Mouse (Mus musculus): ENCODE measurements around the gene Aldh9a1. TPM values are rescaled to one million over a fixed set of nuclear protein-coding genes. Genes with fewer than 3 reads are reported as not detected.
"Not testable (repeated sequence)": the region's sequence is repeated elsewhere in the genome, so short reads cannot be mapped to it uniquely, and the experiment has no call there.

Aldh9a1 gene
- total RNA-seq (2021), result 10 to 100 TPM; 21.4 to 21.5 TPM

DNA sequence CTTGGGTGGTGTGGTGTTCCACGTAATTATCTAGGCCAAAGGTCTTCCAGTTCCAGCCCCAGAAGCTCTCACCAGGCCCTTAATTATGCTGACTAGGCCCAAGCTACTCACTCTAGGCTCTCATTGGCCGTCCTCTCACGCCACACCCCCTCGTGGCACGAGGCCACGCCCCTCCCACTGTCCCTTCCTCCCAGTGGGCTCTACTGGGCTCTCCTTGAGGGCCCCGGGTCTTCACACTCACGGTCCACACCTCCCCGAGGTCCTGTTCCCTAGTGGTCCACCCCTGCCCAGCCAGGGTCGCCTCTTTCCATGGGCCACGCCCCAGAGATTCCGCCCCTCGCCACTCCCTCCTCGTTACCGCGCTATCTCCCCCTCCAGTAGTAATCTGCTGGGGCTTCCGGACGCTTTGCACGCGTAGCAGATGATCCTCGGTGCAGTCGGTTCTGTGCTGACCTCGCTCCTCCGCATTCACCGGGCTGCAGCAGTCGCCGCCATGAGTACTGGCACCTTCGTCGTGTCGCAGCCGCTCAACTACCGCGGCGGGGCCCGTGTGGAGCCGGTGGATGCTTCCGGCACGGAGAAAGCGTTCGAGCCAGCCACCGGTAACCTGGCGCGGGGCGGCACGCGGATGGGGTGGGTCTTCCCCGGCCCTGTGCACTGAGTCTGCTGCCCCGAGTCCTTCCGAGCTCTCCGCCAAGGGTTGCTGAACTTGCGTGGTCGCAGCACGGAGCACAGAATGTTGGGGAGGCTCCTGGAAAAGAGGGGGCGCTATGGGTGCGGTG is at the start of gene Aldh9a1:
TSS of gene Aldh9a1 (plus strand) at position 177 of the 782 bp plus-strand sequence.
- peak; percentile 78 to 81 for DNase-seq (ENCODE audit: extremely low spot score in 1 of 2, low spot score in 1 of 2)

DNA sequence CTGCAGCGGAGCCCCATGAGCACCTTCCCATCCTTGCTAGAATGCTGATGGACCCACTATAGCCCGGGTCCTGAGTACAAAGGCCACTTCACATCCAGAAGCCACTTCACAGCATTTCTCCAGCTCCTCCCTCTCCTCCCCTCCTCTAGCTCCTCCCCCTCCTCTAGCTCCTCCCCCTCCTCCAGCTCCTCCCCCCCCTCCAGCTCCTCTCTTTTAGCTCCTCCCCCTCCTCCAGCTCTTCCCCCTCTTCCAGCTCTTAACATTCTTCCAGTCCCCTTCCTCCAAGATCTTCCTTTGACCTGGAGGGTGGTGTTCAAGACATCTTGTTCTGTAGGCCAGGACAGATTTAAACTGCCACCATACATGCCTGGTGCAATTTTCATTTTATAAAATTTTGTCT is 49.7 kb upstream of the Aldh9a1 start:
- DNase-seq (ENCODE audit: extremely low spot score in 1 of 2, low spot score in 1 of 2), result no peak

DNA sequence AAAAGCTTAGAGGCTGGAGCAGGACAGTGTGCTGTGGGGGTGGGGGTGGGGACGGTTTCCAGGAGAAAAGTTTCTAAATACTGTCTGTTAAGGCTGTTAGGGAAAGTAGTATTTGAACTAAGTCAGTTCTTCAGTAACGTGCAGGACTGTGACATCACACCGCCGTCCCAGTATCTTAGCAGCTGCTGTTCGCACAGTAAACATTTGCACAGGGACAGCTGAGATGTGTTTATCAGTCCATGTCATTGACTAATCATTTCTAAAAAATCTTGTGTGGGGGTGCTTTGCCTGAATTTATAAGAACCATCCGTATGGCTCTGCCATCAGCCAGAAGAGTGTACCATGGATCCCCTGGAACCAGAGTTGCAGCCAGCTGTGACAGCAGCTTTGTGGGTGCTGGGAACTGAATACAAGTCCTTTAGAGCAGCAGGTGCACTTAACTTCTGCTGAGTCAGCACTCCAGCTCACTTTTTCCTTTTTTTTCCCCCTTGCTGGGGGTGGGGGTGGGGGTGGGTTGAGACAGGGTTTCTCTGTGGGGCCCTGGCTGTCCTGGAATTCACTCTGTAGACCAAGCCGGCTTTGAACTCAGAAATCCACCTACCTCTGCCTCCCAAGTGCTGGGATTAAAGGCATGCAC is 44.2 kb upstream of the Aldh9a1 start:
- DNase-seq (ENCODE audit: extremely low spot score in 1 of 2, low spot score in 1 of 2), result no peak

DNA sequence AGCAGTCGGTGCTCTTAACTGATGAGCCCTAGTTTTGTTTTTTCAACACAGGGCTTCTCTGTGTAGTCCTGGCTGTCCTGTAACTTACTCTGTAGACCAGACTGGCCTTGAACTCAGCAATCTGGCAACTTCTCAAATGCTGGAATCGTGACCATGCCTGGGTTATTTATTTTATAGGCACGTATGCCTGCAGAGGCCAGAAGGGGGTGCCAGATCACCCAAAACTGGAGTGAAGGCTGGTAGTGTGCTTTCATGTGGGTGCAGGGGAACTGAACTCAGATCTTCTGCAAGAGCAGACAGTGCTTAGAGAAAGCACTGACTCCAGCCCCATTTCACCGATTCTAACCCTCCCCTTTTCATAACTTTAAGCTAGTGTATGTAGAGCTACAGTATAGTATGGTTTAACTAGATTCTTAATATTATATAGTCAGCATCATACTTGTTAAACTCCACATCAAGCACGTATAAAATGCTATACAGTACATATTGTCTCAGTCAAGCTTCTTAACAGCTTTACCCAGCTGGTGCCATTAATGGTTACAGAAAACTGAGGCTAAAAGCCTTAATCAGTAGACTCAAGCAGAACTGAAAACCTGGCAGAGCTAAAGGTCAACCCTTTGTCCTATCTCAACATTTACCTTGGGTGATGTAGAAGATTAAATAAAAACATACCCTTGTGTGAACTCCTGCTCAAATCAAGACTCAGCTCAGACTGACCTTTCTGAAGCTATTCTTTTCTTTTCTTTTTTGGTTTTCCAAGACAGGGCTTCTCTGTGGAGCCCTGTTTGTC is 43.1 kb upstream of the Aldh9a1 start:
- DNase-seq (ENCODE audit: extremely low spot score in 1 of 2, low spot score in 1 of 2), result peak in 1 of 2 experiments; percentile 27

DNA sequence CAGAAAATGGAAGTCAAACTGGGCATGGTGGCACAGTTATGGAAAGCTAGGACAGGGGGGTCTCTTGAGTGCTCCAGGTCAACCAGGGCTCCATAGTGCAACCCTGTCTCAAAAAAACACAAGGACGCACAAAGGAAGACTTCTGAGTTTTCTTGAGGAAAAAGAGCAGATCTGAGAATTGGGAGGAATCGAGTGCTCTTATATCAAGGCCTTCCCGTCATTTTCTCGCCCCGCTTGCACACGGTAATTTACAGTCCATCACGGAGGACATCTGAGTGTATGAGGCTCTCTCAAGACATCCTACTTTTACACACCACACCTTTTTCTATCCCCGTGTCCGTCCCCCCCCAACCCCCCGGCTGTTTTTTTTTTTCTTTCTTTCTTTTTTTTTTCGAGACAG is 42.1 kb upstream of the Aldh9a1 start:
- DNase-seq (ENCODE audit: extremely low spot score in 1 of 2, low spot score in 1 of 2), result no peak

DNA sequence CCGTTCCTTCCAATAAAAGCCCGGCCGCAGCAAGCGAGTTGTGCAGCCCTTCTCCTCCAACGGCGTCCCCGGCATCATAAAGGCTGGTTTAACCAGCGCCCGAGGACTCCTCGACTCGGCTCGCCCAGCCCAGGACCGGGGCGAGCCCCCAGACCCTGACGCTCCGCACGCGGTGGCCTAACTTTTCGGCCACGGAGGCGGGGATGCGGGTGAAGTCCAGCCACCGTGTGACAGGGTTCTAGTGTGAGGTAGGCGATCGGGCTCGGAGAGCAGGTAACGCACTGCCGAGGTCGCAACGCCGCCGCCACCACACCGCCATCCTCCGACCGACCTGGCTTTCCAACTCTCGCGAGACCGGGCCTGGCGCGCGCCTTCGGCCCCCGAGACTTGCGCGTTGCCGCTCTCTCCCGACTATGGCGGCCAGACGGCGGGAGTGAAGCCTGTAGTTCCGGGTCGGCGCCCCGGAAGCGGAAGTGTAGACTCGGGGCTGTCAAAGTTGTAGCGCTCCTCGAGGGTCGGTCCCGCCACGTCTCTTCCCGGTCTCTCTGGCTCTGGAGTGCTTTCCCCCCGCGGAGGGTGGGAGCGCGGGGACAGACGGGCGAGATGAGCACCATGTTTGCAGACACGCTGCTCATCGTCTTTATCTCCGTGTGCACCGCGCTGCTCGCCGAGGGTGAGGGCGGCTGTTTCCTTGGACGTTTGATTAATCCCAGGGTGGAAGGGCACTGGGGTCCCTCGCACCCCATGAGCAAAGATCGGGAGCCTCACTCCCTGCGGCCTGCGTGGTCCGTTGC is 41.3 kb upstream of the Aldh9a1 start, which contains the start of gene Tmco1:
TSS of gene Tmco1 (plus strand) at position 118 of the 794 bp plus-strand sequence.
- peak; percentile 97 for DNase-seq (ENCODE audit: extremely low spot score in 1 of 2, low spot score in 1 of 2)

DNA sequence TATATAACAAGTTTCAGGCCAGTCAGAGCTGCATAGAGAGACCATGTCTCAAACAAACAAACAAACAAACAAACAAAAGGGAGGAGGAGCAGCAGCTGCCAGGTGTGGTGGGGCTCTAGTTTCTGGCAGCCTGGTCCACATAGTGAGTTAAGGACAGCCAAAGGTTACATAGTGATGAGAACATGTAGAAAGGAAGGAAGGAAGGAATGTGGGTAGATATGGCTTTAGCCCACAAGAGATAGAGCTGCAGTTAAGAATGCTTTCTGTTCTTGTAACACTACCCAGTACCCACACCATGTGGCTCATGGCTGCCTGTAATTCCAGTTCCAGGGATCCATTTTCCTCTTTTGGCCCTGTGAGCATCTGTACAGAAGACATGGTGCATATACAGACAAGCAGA is 37.4 kb upstream of the Aldh9a1 start:
- DNase-seq (ENCODE audit: extremely low spot score in 1 of 2, low spot score in 1 of 2), result no peak

DNA sequence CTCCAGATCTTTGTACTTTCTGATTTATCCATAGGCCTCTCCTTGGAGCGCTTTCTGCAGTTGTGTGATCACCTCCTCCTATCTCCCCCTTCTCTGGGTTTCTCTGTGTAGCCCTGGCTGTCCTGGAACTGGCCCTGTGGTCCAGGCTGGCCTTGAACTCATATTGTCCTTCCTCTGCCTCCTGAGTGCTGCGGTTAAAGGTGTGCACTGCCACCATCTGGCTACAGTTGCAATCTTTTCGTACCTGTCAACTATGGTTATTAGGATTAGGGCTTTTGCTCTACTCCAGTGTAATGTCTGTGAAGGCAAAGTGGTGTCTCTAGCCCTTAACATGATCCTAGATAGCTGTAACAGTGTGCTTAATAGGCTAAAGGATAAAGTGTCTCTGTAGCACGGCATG is 36.6 kb upstream of the Aldh9a1 start:
- no peak for DNase-seq (ENCODE audit: extremely low spot score in 1 of 2, low spot score in 1 of 2)

DNA sequence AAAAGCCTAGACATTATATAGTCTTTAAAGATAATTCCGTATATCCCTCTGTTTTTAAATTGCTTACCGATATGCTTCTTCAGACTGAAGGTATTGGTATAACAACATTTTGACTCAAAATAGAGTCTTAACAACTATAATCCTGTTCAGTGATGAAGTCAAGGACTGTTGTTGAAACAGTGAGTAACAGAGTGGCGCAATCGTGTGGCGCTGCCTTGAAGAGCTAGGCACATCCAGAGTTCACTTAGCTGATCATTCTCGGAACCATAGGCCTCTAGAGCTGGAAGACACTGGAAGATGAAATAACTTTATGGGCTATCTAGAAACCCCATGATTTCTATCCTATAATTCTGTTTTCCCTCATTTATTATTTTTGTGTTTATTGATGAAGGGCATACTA is 28.1 kb upstream of the Aldh9a1 start:
- DNase-seq (ENCODE audit: extremely low spot score in 1 of 2, low spot score in 1 of 2), result no peak

DNA sequence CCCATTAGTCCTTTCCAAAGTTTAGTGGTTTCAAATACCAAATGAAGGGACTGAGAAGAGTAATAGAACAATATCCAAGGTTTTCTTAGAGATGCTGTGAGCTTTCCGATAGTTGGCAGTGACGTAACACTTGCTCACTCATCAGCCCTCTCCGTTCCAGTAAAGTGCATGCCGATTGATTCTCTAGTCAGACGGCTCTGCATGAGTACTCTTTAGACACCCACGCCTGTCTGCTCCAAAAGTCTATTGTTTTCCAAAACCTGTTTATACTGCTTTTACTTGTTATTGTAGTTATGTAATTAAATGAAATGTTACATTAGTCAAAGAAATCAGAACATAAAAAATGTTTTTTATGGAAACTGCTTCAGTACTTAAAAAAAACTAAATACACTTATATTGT is 21.0 kb upstream of the Aldh9a1 start:
- DNase-seq (ENCODE audit: extremely low spot score in 1 of 2, low spot score in 1 of 2), result no peak

DNA sequence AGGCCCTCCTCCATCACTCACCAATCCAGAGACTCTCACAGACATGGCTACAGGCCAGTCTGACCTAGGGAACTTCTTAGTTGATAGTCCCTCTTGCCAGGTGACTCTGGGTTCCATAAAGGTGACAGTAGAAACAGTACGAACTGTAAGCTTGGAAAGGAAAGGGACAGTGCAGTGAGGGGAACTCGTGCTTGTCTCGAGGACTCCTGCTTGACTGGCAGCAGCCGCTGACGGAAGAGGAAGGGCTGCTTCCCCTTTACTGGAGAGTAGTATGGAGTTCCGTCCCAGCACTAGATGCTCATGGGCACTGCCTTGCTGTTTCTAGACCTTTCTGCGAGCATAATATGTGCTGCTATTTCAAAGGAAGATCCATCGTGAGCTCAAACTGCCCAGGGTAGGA is 18.7 kb upstream of the Aldh9a1 start:
- no peak for DNase-seq (ENCODE audit: extremely low spot score in 1 of 2, low spot score in 1 of 2)

DNA sequence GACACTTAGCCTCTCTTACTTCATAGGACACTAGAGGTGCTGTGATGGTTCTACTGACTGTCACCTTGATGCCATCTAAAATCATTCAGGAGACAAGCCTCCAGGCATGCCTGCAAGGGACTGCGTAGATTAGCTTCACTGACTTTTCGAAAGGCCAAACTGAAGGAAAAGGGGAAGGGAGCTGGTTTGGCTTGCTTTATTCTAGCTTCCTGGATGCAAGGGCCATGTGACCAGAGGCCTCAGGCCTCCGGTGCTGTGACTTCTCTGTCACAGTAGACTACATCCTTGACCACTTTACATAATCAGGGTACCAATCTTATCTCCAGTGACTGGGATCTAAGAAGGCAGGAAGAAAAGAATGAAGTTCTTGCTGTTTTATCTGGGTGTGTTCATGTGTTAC is 13.4 kb upstream of the Aldh9a1 start:
- DNase-seq (ENCODE audit: extremely low spot score in 1 of 2, low spot score in 1 of 2), result no peak

DNA sequence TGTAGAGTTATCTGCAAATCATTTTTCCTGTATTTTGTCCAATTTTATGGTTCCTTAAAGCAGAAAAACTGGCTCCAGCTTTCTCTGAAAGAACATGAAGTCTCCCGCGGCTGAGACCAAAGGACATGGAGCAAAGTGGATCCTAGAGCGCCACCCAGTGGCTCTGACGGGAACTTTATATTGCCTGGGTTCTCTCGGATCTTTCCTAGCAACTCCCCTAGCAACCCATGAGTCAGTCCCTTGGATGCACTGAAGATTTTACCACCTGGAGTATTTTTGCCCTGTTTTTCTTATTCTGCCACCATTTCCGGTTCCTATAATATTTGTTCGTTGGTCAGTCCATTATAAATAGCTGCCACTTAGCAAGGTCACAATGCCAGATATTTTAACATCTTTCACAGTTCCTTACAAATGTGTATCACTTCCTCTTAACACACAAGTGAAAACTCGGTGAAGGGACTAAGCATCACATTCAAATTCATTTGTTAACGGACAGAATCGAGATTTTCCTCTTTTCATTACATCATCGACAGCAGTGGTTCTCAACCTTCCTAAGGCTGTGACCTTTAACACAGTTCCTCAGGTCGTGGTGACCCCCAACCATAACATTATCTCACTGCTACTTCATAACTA is 12.2 kb upstream of the Aldh9a1 start:
- DNase-seq (ENCODE audit: extremely low spot score in 1 of 2, low spot score in 1 of 2), result peak; percentile 83 to 94

DNA sequence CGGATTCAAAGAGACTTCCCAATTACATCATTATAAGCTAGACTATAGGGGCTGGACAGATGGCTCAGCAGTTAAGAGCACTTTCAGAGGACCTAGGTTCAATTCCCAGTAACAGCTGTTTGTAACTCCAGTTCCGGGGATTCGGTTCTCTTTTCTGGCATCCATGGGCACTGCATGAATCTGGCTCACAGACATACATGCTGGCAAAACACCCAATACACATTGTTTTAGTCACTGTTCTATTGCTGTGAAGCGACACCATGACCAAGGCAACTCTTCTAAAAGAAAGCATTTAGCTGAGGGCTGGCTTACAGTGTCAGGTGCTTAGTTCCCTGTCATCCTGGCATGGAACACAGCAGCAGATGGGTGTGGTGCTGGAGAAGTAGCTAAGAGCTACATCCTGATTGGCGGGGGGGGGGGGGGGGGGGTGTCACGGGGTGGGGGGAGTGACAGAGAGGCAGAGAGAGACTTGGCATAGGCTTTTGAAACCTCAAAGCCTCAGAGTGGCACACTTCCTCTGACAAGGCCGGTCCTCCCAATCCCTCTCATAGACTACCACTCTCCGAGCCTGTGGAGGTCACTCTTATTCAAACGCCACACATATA is 10.5 kb upstream of the Aldh9a1 start:
- no peak for DNase-seq (ENCODE audit: extremely low spot score in 1 of 2, low spot score in 1 of 2)

DNA sequence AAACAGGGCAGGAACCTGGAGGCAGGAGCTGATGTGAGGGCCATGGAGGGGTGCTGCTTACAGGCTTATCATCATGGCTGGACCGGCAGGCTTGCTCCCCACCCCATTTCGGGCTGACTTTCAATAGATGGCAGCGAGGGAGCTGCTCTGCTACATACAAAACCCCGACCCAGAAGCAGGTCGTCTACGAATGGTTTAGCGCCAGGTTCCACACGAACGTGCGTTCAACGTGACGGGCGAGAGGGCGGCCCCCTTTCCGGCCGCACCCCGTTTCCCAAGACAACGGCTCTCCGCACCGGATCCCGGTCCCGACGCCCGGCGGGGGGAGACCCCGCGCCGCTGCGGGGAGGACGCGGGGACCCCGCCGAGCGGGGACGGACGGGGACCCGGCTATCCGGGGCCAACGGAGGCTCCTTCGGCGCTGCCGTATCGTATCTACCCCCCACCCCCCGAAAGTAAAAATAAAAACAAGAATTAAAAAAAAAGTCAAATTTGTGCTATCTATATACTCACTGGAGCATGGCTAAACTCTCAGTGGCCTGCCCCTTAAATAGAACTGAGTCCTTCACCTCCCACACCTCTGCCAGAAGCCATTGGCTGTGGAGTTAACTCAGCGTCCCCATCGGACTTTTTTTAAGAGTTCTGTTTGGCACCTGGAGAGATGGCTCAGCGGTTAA is 9.5 kb upstream of the Aldh9a1 start:
- no peak for DNase-seq (ENCODE audit: extremely low spot score in 1 of 2, low spot score in 1 of 2)

DNA sequence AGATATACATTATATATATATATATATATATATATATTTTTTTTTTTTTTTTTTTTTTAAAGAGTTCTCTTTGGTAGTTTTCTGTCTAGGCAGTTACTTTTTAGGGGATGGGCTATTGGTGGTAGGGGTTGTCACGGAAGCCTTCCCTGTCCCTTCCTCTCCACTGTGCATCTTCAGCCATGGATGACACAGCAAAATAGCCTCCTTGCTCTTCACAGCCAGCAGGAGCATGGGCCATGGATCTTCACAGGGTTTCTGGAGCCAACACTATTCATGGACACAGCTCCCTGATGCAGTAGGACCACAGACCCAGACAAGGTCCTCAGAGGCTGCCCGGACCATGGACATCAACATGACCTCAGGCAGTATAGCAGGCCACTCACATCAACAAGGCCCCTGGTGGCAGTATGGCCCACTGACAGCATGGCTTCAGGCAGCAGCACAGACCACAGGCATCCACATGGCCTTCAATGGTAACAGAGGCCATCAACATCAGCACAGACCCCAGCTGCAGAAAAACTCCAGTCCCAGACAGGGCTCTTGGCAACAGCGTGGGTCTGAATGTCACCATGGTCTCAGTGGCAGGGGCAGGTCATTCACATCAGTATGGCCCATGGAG is 8.8 kb upstream of the Aldh9a1 start:
- no peak for DNase-seq (ENCODE audit: extremely low spot score in 1 of 2, low spot score in 1 of 2)

DNA sequence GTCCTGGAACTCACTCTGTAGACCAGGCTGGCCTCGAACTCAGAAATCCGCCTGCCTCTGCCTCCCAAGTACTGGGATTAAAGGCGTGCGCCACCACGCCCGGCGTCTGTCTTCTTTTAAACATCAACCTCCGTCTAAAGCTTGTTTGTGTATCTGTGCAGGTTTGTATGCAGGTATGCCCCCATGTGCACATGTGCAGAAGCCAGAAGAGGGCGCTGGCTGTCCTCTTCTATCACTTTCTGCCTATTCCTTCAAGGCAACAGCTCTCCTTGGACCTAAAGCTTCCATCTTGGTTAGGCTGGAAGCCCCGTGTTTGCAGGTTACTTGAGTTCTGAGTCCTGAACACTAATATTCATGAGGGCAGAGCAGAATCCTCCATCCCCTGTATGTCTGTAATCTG is 7.0 kb upstream of the Aldh9a1 start:
- no peak for DNase-seq (ENCODE audit: extremely low spot score in 1 of 2, low spot score in 1 of 2)

DNA sequence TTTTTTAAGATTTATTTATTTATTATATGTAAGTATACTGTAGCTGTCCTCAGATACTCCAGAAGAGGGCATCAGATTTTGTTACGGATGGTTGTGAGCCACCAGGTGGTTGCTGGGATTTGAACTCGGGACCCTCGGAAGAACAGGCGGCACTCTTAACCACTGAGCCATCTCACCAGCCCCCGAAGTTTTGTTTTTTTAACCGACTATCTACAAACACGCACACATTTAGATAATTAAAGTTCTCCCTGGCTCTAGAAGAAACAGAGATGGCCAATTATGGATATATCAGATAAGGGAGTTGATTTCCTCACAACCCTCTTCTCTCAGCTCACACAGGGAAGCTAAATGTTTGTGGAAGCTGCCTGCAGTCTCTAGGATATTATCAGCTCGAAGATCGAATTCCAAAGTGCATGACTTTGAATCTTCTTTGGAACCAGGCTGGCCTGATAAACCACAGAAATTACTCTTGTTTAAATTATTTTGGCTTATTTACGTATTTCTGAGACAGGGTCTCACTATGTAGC is 3.7 kb upstream of the Aldh9a1 start:
- DNase-seq (ENCODE audit: extremely low spot score in 1 of 2, low spot score in 1 of 2), result not testable (repeated sequence)

Measured in layer of hippocampus, postnatal 25 days (tissue).